Mouse (Mus musculus) right cerebral cortex, adult 18-20 months (tissue): ENCODE measurements around the gene Tnfsf15.

Experiments
- DNase-seq: peaks from one replicate; pipeline ENCODE4 v3.0.0; 2022; ENCODE audit warnings: mixed read lengths

Tnfsf15 gene

DNA sequence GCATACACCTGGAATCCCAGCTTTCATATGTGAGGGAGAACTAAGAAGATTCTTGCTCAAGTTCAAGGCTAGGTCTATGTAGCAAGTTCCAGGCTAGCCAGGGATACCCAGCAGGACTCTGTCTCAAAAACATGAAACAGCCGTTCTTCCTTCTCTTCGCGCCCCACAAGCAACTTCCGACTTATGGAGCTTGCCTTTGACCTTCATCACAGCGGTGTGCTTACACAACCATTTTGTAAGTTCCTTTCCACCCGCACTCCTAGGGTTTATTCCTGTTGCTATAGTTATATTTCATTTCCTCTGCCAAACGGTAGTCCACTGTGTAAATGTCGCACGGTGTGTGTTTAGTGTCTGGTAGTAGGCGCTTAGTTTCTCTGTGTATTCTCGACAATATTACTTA, 61.9 kb downstream of the Tnfsf15 start:
- no peak for DNase-seq

DNA sequence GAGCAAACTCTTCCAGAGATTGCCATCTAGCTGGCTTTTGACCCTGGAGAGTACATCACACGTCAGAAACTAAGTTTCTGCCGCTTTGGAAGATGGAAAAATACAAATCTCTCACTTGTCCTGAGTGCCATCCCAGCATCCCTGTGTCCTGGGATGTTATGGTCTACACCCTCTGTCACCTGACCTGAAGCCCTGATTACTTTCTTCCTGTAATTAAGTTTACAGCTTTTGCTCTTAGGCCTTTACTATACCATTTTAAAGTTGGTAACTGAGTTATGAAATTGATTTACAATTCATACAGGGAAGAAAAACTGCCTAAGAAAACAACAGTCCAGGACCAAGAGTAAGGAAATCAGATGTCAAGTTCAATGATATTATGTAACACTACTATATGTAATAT, 62.5 kb downstream of the Tnfsf15 start:
- DNase-seq = no peak

DNA sequence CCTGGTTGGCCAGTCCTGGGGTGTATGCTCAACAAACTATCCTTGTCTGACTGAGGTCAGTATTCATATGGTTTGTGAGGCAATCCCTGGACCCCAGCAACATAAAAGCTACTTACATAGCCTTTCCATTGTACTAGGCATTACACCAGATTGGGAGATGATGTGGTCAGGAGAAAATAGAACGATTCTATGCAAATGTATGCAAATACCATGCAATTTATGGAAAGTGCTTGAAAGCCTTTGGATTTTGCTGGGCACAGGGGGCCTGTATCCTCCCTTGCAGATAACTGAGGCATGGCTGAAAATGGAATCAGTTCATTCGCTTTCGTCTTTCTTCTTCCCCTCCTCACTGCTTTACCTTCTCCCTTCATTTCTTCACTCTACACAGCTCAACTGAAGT, 63.4 kb downstream of the Tnfsf15 start:
- DNase-seq = no peak
